Mouse (Mus musculus): Measurements from ENCODE around the gene Vwa8.

Gene Vwa8

DNA sequence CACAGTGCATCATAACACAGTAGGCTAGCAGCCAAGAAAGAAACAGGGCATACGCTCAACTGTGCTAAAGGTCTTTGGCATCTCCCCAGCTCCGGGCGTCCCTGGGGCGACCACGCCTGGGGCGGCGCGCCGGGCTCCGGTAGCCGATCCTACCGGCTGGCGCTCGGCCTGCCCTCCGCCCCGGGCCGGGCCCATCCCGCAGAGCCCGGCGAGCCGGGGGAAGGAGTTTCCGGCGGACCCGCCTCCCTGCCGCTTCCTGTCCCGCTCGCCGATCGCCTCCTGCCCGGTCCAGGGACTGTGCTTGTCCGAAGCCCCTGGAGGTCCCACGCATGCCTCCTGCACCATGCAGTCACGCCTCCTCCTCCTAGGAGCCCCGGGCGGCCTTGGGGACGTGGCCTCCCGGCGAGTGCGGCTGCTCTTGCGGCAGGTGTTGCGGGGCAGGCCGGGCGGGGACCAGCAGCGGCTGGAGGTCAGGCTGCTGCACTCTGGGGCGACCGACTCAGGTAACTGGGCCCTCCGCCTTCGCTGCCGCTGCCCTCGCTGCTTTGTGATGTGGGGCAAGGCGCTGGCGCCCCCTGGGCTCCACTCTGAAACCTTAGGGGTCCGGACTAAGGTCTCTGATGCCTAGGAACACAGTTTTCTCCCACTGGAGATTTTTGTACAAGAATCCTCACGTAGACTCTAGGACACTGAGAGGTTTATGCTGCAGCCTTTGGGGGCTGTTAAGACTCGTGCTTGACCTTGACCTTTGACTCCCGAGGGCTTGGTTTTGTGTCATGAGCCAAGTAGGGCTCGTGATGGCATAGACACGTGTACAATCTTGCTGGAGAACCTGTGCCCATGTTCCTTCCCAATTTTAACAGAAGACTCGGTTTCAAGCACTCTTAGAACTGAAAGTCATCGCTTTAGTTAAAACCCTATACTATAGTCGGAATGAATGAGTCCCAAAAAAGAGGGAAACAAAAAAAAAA lies at the start of gene Vwa8:
Vwa8 (plus strand) TSS at position 112 of the 971 bp plus-strand sequence.
- DNase-seq, result peak; percentile 90

DNA sequence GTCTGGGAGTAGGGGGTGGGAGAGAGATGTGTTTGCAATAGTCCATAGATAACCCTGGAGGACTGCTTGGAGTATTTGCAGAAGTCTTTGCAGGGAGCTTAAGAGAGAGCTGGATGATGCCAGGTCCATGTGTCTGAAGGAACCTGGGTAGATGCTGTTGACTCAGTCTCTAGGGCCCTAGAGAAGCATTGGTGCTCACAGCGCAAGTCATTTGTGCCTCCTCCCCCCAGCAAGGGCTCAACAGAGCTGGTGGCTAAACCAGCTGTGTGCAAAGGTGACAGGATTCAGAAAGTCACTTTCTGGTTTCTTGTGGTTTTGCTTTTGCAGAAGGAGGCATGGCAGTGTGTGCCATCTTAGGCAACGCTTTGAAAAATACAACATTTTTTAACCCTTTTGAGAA lies 46.5 kb upstream of the Vwa8 start:
- no peak for DNase-seq

DNA sequence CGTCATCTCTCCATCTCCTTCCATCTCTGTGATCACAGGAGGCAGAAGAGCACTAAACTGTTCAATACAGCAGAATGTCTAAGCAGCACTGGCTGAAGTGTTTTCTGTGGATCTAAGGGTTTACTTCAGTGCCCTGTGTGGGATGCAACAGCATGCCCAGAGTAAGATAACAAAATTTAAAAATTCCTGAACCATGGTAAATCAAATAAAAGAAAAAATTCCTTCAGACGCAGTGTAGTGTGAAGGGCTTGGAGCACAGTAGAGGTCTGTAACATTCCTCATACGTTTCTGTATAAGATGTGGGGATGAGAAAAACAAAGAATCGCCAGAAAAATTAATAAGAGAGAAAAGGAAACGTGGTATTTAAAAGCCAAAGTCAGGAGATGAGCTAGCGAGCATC lies 44.9 kb upstream of the Vwa8 start:
- no peak for DNase-seq

DNA sequence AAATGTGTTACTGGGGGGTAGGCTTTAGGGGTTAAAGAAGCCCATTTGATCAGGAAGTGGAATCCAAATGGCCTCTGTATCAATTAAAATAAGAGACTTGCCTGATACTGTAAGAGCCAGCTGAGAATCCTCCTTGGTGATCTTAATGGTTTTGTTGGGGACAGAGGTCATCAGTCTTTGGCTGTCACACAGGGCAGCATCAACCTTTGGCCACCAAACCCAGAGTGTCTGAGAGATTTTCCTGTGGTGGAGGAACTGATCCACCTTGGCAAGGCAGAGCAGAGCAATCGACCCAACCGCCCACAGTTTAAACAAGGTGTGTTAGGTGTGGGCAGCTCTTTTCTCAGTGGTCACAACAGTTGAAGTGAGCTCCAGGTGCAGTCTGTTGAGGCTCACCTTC lies 36.0 kb upstream of the Vwa8 start:
- no peak for DNase-seq

DNA sequence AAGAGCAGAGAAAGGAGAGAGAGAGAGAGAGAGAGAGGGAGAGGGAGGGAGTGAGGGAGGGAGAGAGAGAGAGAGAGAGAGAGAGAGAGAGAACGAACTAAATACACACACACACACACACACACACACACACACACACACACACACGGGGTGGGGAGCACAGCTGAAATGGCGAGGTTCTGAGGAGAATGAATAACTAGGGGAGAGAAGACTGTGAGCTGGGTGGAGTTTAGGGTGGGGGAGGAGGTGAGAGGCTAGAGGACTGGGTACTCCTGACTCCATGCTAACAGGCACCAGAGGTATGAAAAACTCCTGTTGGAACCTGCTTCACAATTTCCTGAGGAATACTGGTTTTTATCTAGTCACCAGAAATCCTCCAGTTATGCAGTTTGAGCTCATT lies 32.4 kb upstream of the Vwa8 start:
- DNase-seq, result no peak

DNA sequence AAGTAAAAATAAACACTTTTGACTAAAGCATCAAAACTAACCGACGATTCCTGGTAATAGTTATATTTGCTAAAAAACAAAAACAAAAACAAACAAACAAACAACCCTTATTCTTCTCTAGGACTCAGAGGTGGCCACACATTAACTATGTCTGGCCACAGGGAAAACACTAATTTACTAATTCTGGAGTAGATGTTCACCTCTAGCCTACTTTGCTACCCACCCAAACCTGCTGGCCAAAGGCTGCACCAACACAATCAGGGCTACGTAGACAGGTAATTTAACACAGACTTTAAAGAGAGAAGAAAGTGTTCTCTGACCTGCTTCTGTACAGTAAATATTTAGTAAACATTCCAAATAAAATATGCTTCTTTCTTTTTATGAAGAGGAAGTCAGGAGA lies 31.2 kb upstream of the Vwa8 start:
- DNase-seq, result no peak

DNA sequence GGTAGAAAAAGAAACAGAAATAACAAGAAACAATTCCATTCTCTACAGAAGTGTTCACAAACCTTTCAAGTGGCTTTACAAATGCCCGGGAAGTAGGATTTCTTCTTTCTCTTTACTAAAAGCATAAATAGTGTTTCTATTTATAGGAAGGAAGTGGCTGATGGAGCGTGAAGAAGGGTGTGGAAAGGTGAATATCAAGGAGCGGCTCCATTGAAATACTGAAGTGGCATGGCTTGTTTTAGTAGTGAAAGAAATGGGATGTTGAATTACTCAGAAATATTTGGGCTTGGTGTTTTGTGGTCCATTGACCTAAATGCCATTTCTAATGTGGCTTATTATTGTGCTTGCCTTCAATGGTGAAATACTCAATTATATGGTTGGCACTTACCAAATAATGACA lies 30.4 kb upstream of the Vwa8 start:
- DNase-seq, result no peak

DNA sequence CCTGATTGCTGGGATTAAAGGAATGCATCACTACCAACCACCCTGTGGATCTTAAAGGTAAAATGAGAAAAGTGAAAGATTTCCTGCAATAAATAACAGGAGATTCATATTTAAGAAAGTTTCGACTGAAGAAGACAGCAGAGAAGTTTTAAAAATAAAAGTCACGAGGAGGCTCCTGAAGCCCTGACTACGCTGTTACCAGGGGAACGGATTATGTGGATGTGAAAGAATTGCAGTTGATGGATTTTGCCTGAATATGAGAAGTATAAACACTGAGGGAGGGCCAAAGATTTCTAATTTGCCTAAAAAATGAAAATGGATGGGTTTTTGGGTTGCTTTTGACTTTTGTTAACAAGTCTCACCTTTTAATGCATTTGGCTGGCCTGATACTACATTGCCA lies 24.8 kb upstream of the Vwa8 start:
- no peak for DNase-seq

DNA sequence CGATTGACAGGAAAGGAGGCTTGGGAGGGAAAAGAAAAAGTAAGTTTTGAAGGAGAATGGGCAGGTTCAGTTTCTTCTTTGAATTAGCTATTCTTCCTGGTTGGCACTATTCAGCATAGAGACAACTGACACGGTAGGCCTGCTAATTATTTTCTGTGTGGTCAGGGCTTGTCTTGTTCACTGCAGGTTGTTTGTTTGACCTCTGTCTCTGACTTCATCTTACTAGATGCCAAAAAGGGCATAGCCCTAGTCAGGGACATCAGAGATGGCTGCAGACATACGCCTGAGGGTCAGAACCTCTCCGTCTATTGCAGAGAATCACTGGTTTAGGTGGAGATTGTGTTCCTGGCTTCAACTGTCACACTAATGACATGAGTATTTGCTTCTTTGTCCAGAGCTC lies 24.3 kb upstream of the Vwa8 start:
- DNase-seq, result no peak

DNA sequence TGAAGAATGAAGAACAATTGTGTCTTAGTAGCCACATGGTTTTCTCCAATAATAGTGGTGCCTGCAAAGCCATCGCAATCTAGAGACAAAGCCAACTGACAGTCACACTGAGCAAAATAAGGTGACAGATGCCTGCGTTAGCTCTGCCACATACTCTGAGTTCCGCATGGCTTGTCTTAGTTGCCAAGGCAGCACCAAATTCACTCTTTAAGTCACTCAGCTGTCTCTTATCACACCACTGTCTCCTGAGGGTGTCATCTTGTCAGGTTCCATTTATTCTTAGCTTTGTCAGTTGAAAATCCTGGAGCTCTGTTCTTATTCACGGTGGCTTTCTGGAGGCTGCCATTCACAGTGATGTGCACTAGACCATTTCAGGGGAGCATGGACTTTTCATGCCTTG lies 17.7 kb upstream of the Vwa8 start:
- DNase-seq, result no peak

DNA sequence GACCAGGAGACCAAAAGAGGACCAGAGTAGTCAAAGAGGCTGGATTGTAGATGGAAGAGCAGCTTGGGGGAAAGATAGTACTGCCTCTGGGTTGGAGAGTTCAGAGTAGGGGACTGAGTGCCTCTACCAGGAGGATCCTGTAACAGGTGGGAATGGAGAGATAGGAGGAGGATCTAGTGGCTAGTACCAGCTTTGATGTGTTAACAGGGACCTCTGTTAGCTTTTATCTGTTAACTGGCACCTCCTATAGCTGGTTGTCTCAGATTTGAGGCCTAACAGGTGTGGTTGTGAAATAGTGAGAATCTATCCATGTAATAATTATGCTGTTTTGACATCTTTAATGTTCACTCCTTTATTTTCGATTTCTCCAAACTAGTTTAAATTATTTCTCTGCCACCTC lies 904 bp upstream of the Vwa8 start:
- DNase-seq, result no peak

DNA sequence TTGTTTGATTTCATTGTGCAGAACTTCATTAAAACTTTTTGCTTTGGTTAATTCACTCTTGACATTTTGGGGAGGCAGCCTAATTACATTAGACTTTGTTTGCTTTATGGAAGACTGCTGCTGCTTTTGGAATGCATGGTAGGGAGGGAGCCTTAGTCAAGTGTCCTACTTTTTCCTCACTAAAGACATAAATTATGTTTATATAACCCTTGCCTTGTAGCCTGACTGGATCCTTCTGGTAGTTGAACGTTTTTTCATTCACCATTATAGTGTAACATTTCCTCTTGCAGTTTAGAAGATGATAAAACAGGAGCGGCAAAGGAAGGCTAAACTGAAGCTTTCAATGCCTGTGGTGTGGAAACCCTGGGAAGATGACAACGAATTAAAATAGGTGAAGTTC lies 375 bp upstream of the Vwa8 start:
- no peak for DNase-seq

DNA sequence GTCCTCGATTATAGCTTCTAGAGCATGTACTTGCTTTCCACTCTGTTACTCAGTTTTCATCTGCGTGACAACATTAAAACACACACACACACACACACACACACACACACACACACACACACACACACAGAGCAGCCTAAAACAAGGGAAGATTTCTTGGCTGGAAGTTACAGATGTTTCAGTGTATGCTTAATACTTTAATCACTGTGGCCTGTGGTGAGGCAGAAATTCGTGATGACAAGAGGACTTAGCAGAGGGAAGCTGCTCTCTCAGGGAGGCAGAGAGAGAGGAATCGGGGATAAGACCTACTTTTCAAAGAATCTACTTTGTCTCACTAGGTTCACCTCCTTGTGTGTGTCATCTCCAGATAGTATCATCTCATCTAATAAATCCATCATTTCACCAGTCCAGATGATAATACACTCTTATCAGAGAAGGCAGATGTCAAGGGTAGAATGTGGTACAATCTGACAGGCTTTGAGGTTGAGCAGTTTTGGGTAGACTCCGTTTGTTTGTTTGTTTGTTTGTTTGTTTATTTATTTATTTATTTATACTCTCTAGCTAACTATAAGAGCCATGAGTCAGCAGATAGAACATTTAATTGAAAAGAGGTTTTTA lies 1.2 kb downstream of the Vwa8 start:
- DNase-seq, result no peak

DNA sequence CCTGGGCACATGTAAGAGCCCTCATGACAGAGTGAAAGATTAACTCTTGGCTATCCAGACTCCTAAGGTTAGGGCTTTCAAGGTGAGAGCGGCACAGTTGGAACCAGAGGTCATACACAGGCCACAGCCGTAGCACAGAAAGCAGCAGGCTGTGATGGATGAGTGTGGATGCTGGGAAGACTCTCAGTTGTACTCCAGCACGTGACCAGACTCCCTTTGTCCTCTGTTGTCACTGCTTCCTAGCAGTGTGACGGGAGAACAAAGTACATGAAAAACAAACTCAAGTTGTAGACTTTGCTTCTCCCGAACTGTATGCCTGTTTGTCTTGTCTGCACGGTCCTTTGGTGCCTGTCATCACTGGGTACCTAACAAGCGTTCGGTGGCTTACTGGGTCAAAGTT lies 1.8 kb downstream of the Vwa8 start:
- DNase-seq, result no peak

DNA sequence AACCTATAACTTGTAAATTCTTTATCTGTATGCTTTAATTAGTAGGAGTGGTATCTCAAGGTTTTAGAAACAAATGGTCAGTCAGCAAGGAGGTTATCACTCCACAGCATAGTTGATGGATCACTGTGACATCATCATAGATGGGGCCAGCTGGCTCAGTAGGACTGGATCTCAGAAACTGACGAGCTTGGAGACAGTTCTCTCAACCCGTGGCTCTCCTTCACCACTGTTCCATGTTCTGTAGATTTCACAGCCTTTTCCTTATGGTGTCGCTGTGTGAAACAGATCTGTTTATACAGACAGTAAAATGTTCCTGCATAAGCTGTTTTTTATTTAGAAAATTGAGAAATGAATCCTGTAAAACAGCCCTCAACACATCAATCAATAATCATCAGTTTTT lies 2.5 kb downstream of the Vwa8 start:
- no peak for DNase-seq

DNA sequence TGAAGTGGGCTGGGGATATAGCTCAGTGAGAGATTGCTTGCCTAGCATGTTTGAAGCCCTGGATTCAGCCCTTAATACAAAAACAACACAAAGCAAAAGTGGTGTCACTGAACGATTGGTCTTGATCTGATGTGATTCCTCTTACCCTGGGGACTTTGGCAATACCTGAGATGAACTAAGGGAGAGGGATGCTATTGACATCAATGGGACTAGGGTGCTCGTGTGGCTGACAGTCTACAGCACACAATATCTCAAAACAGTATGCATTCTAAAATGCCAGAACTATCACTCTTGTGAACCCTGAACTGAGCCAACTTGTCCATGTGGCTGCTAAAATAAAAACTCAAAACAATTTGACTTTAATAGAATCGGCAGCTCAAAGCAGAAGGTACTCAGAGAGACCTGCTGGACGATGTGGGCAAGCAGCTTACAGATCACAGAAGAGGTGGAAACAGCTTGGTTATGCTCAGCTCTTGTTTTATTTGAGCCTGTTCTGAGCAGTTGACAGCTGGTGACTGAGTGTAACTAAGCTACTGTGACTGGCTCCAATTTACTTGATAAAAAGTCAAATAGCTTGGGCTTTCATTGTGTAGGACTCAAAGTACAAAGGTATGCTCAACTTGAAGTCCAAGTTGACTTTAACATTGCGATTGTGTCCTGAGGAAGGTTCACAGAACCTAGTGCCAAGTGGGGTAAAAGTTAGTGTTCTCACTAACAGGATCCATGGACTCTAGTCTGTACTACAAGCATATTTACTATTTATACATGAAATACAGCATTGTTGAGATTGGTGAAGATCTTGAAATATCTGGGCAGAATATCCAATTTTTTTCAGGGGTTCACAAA lies 3.8 kb downstream of the Vwa8 start:
- DNase-seq, result no peak

DNA sequence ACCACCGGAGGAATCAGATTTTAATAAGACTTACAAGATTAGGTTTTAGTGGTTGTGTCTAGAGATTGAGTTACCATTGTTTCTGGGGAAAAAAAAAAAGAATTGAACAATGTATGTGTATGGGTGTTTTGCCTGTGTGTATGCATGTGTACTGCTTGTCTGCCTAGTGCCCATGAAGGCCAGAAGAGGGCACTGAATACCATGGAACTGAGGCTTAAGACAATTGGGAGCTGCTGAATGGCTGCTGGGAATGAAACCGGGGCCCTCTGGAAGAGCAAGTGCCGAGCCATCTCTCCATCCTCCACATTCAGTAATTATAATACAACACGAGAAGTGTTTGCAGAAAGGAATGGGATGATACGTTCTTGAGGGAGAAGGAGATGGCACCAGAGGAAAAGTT lies 12.3 kb downstream of the Vwa8 start:
- no peak for DNase-seq

DNA sequence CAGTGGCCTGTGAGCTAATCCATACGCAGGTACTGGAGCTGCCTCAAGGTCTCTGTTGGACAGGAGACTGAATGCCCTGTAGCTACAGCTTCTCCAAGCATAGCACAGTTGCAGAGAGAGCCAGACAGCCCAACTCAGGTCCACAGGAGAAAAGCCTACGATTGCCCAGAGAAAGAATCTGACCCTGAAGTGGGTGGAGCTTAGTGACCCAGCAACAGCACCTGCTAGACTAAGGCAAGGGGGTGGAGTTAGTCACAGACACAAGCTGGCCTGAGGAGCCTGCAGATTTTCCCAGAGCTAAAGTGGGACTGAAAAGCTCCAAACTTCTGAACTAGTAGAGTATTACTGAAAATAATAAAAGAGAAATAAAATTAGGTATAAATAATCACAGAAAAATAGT lies 21.2 kb downstream of the Vwa8 start:
- DNase-seq, result no peak

DNA sequence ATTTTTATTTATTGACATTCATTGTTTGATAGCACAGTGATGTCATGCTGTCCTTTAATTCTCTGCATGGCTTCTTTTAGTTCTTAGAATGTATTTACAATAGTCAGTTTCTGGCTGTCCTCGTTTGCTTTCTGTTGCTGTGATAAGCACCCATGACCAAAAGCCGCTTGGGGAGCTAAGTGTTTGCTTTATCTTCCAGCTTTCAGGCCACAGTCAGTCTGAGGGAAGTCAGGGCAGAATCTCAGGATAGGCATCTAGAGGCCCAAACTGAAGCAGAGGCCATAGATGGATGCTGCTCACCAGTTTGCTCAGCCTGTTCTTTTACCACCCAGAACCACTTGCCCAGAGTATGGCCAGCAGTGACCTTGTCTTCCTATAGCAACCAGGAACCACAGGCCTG lies 28.3 kb downstream of the Vwa8 start:
- no peak for DNase-seq

DNA sequence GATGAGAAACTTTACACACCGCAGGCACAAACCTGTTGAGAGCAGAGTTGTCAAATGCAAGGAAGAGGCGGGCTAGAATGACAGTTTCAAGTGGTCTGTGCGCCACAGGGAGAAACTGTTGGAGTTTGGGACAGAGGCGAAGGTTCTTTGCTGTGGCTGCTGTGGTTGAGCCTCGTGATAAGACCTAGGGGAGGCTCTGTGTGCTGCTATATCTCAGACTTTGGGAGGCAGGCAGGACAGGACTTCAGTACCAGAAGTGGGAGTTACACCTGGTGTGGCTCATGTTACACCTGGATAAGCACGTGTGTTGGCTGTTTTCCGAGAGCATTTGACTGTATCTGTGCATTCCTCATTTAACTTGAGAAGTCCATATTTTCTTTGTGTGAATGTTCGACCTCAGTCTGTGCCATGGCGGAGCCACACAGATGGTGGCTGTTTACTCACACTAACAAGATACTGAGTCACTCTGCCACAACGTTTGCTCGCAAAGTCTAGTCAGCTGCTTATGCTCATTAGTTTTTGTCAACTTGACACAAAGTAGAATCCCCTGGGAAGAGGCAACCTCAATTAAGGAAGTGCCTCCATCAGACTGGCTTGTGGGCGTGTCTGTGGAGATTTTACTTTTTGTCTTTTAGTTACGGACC lies 29.7 kb downstream of the Vwa8 start:
- no peak for DNase-seq

DNA sequence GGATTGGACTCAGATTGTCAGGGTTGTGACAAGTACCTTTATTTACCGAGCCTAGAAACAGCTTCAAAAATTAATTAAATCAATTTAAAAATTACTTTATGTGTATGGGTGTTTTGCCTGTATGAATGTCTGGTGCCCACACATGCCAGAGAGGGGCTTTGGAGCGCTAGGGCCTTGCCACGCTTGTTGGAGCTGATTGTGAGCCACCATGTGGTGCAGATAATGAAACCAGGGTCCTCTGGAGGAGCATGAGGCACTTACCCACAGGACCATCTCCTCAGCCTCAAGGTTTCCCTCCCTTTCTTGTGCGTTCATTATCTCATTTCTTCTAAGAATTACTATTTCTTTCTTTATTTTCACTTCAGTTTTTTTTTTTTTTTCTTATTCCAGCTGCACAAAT lies 32.0 kb downstream of the Vwa8 start:
- no peak for DNase-seq

DNA sequence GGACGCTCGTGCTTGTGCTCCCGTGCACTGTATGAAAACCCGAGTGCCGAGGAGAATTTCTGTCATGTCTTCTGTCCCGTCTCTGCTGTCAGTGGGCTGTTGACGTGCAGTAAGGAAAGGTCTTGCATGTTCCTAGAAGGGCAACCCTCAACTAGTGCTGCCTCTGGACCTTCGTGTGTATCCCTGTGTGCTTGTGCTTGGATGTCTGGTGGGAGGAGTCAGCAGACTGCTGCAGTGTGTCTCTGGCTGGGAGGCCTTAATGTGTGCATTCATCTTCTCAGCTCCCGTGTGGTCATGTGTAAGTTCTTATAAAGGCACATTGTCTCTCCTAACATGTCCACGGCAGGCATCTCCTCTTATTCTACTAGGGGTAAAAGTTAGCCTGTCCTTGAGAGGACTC lies 32.7 kb downstream of the Vwa8 start:
- no peak for DNase-seq

DNA sequence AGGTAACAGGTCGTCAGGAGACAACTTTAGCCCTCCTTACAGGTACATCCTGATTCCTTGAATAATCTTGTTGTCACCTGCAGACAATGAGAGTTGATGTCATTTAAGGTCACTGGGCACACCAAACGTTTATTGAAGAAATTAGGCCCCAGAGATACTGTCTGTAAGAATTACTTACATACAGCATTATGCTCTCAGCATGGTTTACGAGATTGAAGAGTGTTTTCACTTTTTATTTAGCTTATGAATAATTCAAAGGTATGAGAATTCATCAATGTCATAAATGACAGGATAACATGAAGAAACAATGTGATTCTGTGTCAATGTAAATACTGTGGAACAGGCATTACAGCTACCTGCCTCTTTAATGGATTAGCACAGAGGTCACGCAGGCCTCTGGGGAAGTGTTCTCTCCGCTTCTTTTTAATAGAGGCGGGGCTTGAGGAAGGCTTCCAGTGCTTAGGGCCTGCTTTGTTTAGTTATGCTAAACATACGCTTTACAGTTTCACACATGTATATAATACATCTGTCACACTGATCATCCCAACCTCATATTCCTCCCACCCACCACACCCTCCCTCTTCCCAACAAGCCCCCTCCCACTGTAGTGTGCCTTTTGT lies 37.2 kb downstream of the Vwa8 start:
- DNase-seq, result no peak
